Mouse (Mus musculus): ENCODE measurements around the gene Fkbpl.

The Fkbpl gene

DNA sequence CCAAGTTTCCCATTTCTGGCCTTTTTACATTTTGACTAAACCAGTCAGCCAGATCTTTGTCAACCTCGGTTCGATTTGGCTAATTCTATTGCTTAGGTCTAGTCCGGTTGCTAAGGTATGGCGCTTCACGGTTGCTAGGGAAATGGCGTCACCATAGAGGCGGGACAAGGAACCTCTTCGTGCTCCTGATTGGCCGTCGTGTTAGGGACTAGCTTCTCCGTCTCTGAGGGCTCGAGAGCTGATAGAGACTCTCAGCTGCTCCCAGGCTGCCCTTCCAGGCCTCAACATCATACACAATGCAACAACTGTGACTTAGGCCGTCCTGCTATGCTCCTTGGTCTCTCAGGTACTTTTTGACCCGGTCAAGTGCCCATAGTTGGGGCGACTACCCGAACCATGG, at the start of gene Fkbpl:
TSS of gene Fkbpl (plus strand) at position 157 of the 400 bp plus-strand sequence.
- peak; percentile 98 for DNase-seq (ENCODE audit: low spot score)

DNA sequence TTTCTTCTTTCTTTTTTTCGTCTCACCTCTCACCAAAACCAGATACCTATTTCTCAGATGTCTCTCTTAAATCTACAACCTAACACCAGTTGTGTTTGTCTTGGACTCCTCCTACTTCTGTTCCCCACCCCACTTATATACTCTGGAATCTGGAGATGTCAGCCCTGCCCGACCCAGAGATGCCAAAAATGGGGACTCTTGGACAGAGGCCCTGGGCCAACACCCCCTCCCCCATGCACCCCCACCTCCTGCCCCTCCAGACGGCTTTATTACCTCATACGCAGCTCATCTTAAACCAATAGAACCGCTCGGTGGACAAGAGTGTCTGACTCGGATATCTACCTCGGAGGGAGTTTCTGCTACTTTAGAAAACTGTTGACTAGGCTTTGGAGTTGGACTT, 48.5 kb upstream of the Fkbpl start:
- no peak for DNase-seq (ENCODE audit: low spot score)

DNA sequence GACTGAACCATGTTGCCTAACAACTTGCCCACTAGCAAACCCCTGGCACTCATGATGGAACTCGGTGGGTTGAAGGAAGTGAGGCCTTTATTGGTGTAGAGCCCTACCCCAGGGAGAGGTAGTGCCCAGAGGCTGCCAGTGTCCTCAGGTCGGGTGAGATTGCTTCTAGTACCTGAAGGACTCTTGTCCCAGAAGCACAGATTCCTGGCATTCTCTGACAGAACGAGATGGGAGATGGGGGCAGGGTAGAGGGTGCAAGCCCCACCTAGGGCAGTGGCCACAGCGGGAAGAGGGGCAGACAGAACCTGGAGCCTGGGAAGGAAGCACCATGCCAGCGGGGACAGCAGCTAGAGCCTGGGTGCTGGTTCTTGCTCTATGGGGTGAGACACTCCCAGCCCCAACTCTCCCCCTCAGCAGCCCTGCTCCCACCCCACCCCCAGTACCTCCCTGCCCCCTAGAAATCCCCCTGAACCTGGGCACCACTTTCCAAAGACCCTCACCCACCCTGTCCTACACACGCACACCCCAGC, 46.9 kb upstream of the Fkbpl start, which contains the start of gene Ager:
TSS of gene Ager (plus strand) at position 297 of the 530 bp plus-strand sequence.
- peak; percentile 80 for DNase-seq (ENCODE audit: low spot score)

DNA sequence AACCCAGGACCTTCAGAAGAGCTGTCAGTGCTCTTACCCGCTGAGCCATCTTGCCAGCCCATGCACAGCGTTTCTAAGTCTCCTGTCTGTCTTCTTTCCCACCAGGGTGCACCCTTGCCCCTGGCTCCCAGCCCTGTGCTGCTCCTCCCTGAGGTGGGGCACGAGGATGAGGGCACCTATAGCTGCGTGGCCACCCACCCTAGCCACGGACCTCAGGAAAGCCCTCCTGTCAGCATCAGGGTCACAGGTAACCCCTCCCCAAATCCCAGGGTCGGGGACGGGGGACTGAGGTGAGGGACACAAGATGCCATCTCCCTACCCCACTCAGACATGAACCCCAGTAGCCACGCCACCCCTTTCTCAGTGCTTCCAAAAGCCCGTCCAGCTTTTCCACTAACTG, 44.7 kb upstream of the Fkbpl start:
- no peak for DNase-seq (ENCODE audit: low spot score)

DNA sequence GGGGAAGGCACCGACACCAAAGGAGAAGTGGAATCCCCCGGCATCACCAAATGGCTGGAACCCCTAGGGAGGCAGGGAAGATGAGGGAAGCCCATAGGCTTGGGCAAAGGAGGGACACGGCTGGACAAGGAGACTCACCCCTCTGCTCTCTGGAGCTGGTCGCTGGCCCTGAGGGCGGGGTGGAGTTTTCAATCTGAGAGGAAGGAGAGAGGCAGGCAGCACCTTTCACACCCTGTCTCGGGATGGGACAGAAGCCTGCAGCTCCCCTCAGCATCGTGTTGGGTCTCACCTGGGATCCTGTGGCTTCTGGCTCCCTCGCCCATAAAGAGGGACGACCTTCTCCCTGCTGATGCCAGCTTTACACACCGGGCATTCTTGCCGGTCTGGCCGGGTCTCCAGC, 42.8 kb upstream of the Fkbpl start:
- DNase-seq (ENCODE audit: low spot score), result no peak

DNA sequence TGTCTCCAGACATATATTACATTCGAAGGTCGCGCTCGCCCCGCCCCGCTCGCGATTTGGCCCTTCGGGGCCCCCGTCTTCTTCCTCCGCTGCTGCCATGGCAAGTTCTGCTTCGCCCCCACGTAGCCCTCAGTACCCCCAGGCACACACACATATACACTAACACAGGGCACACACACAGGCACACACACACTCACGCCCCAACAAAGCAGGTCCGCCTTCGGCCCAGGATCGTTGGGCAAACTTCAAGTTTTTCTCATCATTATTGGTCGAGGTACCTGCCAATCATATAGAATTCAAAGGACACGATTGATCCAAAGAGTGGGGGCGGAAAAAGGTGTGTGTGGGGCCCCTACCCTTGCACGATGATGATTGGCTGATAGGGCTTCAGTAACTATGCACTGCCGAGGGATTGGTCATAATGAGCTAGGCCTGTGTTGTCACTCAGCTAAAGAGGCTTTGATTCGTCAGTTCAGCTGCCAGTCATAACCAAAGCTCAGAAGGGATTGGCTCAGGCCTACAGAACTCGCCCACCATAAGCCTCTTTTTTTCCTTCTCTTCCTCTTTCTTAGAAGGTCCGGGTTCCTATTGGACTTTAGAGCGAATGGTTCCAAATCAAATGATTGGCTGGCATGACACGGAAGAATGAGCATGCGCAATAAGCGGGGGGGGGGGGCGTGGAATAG, 41.0 kb upstream of the Fkbpl start, which contains the start of gene Rnf5:
TSS of gene Rnf5 (minus strand) at position 316 of the 686 bp plus-strand sequence.
- peak; percentile 100 for DNase-seq (ENCODE audit: low spot score)

DNA sequence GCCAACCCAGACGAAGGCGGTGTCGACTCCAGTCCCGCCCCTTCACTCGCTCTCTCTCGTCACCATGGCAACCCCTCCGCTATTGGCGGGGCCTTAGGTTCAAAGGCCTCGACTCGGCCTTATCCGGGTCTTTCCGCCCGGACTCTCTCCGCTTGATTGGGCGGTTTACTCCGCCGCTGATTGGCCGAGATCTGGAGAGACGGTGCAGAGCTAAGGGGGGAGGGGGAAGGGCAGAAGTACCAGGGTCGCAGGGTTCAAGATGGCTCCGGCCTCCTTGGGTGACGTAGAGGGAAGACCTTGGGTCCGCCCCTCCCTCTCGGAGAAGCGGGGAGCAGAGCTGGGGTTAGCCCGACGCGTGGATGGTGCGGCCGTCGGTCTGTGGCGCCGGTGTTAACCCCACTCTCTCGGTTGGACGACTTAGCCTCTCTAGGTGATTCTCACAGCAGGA, 40.5 kb upstream of the Fkbpl start, which contains the start of gene Agpat1:
TSS of gene Agpat1 (plus strand) at position 202 of the 448 bp plus-strand sequence.
- DNase-seq (ENCODE audit: low spot score), result peak; percentile 99

DNA sequence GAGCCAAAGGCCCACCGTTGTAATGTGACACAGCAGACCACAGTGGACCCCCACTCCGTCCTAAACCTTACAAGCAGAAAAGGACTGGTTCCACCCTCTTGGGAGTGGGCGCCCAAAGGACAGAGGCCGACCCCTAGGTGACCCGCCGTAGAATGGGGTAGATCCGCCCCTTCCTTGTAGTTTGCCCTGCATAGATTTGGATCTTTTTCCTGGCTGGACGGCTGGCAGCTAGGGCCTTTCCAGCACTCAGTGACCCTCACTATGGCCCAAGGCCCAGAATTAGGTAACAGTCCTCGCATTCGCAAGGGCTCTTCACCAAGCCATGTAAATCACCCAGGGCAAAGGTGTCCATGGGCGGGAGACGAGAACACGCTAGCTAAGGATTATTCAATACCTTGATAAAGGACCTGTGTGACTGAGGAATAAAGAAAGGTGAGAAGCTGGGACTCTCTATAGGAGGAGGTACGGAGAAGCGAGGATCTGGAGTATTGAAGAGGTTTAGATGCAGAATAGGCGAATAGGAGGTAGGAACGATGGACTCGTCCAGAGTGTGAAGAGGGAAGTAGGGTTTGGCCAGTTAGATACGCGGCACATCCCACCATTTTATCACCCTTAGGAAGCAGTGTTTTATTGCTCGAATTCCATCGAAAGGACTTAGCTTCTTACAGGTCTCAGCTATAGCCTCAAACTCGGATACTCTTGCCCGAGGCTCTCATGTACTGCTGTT, 39.9 kb upstream of the Fkbpl start:
- peak; percentile 81 for DNase-seq (ENCODE audit: low spot score)

DNA sequence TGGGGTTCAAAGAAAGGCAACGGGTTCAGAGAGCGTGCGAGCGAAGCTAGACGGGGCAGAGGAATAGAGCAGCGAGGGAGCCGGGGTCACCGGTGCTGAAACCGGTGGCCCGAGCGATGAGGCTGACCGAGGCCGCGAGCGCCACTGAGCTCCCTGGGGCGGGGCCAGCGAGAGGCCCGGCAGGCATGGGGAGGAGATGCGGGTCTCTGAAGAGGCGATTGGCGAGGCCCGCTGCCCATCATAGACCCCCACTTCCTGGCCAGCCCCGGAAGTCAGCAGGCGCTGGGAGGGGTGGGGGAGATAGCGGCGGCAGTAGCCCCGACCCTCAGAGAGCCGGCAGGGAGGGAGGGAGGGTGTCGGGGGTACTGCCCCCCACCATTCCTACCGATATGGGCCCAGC, 39.0 kb upstream of the Fkbpl start:
- DNase-seq (ENCODE audit: low spot score), result peak; percentile 97

DNA sequence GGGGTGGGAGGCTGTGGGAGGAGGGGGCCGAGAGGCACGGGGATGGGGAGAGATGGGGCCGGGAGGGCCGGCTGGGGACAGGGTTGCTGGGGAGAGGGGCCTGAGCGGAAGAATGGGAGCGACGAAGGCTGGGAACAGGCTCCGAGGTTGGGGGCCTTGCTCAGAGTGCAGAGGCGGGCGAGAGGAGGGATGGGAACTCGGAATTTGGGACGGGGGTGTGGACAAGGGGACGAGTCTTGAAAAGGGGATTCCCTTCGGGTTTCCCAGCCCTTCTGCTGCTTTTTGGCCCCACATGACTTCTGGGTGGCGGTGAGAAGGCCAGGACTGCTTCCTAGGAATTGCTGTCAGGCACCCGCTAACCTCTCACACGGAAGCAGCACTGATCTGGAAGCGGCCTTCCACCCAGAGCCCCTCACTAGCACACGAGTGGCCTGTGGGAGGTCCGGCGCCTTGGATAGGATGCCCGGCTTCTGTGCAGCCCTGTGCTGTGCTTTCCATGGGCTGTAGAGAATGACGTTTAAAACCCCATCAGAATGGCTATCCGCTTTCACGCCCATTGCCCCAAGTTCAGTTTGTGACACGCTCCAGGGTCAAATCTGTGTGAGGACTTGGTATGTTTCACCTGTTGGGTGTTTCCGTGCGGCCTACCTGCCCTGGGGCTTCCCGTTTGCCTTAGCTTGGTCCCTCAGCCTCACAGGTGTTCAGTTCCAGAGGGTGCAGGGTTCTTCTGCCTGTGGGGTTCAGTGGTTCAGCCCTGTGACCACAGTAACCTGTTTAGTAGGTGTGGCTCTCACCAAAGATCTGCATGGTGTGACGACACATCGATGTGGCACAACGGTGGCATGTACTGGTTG, 38.2 kb upstream of the Fkbpl start:
- no peak for DNase-seq (ENCODE audit: low spot score)

DNA sequence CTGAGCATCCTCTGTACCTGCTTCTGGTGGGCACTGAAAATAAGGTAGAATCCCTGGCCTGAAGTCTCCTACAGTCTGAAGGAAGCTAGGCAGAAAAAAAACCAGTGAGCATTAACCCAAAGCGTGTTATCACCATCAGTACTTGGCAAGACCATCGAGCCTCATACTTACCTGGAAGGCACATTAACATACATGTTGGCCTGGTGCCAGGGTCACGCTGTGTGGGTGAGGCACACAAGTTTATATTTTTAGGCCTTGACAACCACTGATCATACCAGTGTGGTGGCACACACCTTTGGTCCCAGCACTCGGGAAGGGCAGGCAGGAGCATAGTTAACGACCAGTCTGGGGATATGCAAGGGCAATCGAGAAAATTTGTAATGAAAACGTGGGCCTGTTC, 36.6 kb upstream of the Fkbpl start:
- DNase-seq (ENCODE audit: low spot score), result no peak

DNA sequence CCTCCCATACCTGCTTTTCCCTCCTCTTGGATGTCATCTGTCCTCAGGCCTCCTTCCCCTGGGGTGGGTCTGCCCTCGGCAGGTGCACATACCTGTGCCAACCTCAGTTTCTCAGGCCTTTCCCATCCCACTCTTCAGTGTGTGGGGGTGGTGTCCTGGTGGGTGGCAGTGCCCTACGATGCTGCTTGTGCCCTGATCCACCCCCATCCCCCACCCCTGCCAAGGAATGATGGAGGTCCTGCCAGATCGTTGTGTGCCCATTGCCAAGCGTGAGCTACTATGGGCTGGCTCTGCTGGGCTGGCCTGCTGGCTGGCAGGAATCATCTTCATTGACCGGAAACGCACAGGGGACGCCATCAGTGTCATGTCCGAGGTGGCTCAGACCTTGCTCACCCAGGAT, 33.5 kb upstream of the Fkbpl start:
- DNase-seq (ENCODE audit: low spot score), result no peak

DNA sequence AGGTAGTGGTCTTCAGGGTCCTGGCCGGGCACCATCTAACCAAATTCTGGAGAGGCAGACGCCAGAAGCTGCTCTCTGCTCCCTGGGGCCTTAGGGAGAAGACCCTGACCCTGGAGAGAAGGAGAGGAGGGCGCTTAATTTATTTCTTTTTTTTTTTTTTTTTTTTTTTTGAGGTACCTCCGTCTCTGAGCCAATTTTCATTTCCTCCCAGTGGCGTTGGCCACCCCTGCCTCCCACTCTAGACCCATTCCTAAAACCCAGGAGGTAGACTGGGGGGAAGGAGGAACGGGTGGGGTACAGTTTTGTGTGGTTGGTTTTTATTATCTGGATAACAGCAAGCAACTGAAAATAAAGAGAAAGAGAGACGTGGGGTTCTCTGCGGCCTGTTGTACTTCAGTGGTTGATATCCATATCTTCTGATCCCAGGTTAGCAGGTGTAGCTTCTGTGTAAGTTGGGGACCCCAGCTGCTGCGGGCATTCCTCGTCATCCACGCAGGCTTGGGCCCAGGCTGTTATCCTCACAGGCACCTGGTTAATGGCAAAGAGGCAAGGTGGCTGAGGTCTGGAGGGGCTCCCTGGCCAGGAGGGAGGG, 31.4 kb upstream of the Fkbpl start:
- no peak for DNase-seq (ENCODE audit: low spot score)

DNA sequence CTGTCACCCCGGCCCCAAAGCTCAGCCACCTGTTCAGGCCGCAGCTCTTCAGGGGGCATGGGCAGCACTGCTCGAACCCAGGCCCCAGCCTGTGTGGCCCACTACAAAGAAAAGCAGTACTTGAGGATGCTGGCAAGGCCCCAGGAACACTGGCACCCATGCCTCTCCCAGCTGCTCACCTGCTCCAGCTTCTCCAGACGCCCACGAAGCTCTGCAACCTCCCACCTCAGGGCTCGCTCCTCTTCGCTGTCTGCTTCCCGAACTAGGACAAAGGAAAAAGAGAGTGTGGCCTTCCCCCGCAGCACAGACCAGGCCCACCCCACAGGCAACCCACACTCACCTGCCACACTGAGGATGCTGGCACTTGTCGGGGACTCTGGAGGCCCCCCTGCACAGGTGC, 30.7 kb upstream of the Fkbpl start:
- no peak for DNase-seq (ENCODE audit: low spot score)

DNA sequence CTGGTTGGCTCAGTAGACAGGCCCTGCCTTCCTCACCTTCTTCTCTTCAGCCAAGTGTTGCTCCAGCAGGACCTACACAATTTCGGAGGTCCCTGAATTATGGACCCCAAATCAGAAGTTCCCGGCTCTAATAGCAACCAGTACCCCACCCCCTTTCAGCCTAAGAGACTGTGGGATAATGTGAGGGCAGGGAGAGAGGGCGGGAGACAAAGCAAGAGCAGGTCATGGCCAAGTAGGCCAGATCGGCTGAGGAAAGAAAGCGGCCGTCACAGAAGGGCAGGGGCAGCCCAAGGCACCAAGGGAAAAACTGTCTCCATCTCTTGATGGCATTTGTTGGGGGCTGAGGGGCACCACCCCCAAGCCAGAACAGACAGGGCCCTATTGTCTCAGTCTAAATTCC, 28.7 kb upstream of the Fkbpl start, which contains the start of gene Egfl8:
TSS of gene Egfl8 (minus strand) at position 101 of the 400 bp plus-strand sequence.
- no peak for DNase-seq (ENCODE audit: low spot score)

DNA sequence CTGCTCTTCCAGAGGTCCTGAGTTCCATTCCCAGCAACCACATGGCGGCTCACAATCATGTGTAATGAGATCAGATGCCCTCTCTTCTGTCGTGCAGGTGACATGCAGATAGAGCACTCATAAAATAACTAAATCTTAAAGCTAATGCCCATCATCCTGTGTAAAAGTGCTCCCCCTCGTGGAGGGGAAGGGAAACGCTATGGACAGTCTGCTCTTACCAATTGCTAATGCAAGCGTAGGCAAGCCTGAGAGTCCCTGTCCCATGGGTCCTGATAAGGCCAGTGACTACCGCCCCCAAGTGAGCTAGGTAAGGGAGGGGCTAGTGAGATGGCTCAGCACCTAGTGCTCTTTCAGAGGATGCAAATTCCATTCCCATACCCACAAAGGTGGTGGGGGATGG, 25.6 kb upstream of the Fkbpl start:
- peak; percentile 85 for DNase-seq (ENCODE audit: low spot score)

DNA sequence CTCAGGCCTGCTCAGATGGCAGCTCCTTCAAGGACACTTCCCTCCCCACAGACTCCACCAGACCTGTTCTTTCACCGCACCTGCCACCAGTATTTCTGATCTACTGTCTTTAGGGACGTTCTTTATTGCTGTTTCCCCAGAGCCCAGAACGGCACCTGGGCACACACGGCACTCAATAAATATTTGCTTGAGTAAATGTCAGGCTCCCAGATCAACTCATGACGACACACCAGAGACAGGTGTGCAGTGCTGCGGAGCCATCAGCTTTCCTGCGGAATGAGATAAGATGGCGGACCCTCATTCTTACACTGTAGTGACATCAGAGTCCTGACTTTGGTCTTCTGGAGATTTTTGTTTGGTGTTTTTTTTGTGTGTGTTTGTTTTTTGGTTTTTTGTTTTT, 23.6 kb upstream of the Fkbpl start:
- no peak for DNase-seq (ENCODE audit: low spot score)

DNA sequence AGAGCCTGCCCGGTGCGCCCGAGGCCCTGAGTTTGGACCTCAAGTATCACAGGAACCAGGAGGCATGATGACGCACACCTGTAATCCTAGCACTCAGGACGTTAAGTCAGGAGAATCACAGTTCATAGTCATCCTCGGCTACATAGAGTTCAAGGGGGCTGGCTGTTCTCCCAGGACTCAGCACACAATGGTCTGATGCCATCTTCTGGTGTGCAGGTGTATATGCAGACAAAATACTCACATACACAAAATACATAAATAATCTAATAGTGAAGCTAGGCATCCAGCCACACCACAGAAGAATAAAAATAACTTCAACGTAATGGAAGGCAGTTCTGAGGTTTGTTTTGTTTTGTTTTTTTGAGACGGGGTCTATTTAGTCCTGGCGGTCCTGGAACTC, 21.4 kb upstream of the Fkbpl start:
- no peak for DNase-seq (ENCODE audit: low spot score)

DNA sequence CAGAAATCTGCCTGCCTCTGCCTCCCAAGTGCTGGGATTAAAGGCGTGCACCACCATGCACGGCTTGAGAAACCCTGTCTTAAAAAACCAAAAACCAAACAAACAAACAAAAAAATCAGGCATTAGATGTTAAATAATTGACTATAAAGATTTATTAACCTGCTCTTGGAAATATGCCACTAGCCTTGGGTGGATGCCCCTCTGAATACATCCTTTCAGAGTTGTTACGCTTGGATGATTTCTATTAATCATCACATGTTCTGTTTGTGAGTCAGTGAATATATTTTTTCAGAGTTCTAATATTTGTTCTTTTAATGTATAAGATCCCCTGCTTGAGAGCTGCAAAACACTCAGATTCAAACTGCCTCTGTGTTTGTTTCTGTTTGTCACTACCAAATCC, 19.6 kb upstream of the Fkbpl start:
- DNase-seq (ENCODE audit: low spot score), result no peak

DNA sequence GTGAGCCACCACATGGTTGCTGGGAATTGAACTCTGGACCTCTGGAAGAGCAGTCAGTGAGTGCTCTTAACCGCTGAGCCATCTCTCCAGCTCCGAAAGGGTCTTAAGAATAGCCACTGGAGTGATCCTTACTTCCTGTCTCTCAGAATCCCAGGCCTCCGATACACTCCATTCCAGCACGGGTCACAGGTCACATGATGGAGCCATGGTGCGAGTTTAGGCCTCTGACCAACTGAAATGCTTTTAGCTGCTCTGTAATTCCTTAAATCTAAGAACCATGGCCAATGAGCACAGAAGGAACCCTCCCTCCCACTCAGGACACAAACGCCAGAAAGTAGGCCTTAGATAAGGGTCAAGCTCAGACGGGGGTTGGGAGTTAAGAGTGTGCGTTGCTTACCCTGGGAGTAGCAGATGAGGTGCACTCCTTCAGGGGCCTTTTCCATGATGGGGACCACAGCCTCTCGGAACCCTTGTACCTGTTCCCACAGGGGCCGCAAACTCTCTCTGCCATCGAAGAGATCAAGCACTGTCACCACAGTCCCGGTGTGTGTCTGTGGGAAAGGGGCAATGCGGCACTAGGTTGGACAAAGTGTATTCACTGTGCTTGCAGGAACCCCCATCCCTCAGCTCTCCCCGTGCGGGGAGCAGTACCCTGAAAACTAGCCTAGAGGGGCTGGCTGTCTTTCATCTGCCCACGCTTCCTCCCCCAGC, 18.3 kb upstream of the Fkbpl start:
- DNase-seq (ENCODE audit: low spot score), result no peak

DNA sequence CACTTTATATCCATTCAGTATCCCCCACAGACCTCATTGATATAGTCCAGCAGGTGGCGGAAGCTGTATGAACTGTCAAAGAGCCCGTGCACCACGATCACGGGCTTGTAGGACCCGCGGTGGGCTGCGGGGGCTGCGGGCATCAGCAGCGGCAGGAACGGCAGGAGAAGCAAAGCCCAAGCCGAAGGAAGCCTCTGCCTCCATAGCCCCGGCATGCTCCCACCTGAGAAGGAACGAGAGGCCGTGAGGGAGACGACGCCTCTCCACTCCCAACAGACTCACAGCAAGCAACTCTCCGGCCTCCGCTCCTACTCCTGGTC, 17.8 kb upstream of the Fkbpl start:
- DNase-seq (ENCODE audit: low spot score), result no peak

All from lung, postnatal 25 days (tissue).